Mouse (Mus musculus): ENCODE measurements around the gene Trp53rkb. TPM values are rescaled to one million over a fixed set of nuclear protein-coding genes. Genes with fewer than 3 reads are reported as not detected.
"Not testable (repeated sequence)": the region's sequence is repeated elsewhere in the genome, so short reads cannot be mapped to it uniquely, and the experiment has no call there.

Gene Trp53rkb
- total and polyA plus RNA-seq, 3 experiments = 7.0 to 9.1 (median 7.1) TPM

DNA sequence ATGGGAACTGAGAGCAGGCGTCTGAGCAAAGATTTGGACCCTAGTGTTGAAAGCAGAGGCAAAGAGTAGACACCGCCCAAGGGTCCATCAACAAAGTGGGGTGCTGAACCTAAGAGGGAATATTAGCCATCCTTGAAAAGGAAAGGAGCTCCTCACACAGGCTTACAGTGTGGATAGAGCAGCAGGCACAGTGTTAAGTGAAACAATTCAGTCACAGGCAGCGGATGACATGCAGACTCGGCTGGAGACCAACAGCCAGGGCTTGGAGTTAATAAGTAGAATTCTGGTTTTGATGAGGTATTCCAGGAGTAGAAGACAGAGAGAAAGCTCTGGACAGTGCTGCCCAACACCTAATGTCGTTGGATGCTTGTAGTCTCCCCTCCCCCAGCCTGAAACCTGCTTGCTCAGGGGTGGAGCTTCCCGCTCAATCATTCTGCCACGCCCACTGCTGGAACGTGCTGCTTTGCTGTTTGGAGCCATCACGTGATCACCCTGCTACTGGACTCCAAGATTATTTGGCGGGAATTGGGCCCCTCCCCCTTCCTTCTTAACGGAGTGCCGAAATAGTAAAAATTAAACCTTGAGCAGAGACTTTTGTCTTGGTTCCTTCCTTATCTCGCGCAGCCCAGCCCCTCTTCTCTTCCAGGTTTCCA, 45.9 kb upstream of the Trp53rkb start:
- in situ Hi-C loops (cut with MboI; ENCODE audit: low pct_ligation_motif_present, low pct_unique_long_range_greater_than_20kb, low sequenced_read_pairs); H3K27me3 ChIP-seq (replicated peaks); H3K4me3 ChIP-seq (replicated peaks in 1 of 3; ENCODE audit: low read depth in 2 of 3, low read length in 2 of 3, poor library complexity in 1 of 3); H3K9me3 ChIP-seq (replicated peaks; ENCODE audit: low read length); H3K36me3 ChIP-seq (replicated peaks in 1 of 2; ENCODE audit: control insufficient read depth in 1 of 2, insufficient read depth in 1 of 2, low read length in 1 of 2); H3K79me2 ChIP-seq (replicated peaks; ENCODE audit: control insufficient read depth, extremely low read depth, insufficient read depth, poor library complexity, severe bottlenecking); dilution Hi-C loops (cut with MboI; ENCODE audit: extremely low pct_ligation_motif_present, extremely low pct_unique_long_range_greater_than_20kb, low sequenced_read_pairs); H3K9ac ChIP-seq (ENCODE audit: insufficient read depth, low read depth); DNase-seq (ENCODE audit: extremely low read depth): not testable (repeated sequence)
- peak overlapping the region; percentile 24; the same call in 1 of the 2 replicates for H3K4me2 ChIP-seq (ENCODE audit: insufficient read depth, low read depth, poor library complexity, severe bottlenecking)
- peak; percentile 54; the same call in 1 of the 2 replicates for TF ChIP-seq CHD2 (IDR thresholded peaks at IDR 0.05; ENCODE audit: low read length)
- TF ChIP-seq USF1 (IDR thresholded peaks at IDR 0.05; ENCODE audit: low read depth, low read length) = peak; percentile 46
- peak; percentile 55; the same call in 1 of the 2 replicates for TF ChIP-seq BHLHE40 (IDR thresholded peaks at IDR 0.05; ENCODE audit: low read depth, low read length)
- H3K27ac ChIP-seq (ENCODE audit: insufficient read depth, low read depth) = peak overlapping the region; percentile 7
- peaks cover 25 to 74% of the 10 kb centered on the region in 2 experiments for H3K4me1 ChIP-seq (ENCODE audit: control insufficient read depth in 1 of 2, insufficient read depth in 2 of 2)

DNA sequence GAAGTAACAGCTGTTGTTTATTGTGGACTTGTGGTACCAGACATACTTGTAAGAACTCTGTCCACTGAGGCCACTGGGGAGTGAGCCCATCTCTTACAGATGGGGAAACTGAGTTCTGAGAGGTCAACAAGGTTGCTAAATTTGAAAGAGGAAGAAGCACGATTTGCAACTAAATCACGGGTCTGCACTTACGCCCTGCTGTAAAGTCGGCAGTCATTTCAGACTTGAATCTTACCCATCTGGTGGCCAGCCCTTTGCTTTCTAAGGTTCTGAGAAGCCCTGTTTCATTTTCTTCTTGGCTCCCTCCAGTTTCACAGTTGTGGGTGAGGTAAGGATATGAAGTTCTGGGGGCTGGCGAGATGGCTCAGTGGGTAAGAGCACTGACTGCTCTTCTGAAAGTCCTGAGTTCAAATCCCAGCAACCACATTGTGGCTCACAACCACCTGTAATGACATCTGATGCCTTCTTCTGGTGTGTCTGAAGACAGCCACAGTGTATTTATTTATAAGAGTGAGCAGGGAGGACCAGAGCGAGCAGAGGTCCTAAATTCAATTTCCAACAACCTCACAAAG, 41.6 kb upstream of the Trp53rkb start:
- Histone ChIP-seq H3K4me2 (ENCODE audit: insufficient read depth, low read depth, poor library complexity, severe bottlenecking) (no peak overlapping the region), H3K9ac (ENCODE audit: insufficient read depth, low read depth) (no peak overlapping the region), H3K4me3 (replicated peaks in 1 of 3; ENCODE audit: low read depth in 2 of 3, low read length in 2 of 3, poor library complexity in 1 of 3) (no peak overlapping the region), H3K27ac (ENCODE audit: insufficient read depth, low read depth) (no peak overlapping the region), H3K36me3 (replicated peaks in 1 of 2; ENCODE audit: control insufficient read depth in 1 of 2, insufficient read depth in 1 of 2, low read length in 1 of 2) (no peaks in the 10 kb centered on the region), H3K4me1 (ENCODE audit: control insufficient read depth in 1 of 2, insufficient read depth in 2 of 2) (peaks cover 8 to 43% of the 10 kb centered on the region in 2 experiments), H3K9me3 (replicated peaks; ENCODE audit: low read length) (no peaks in the 10 kb centered on the region), H3K79me2 (replicated peaks; ENCODE audit: control insufficient read depth, extremely low read depth, insufficient read depth, poor library complexity, severe bottlenecking) (no peaks in the 10 kb centered on the region), H3K27me3 (replicated peaks) (no peaks in the 10 kb centered on the region)
- no peak for TF ChIP-seq ZNF384 (IDR thresholded peaks at IDR 0.05; ENCODE audit: low read depth, low read length)
- no peak for TF ChIP-seq POLR2A (IDR thresholded peaks at IDR 0.05; ENCODE audit: low read depth, low read length)
- TF ChIP-seq TBP (conservative IDR thresholded peaks at IDR 0.05; ENCODE audit: low read depth, low read length) = peak; percentile 97
- TF ChIP-seq TCF12 (IDR thresholded peaks at IDR 0.05; ENCODE audit: low read depth, low read length) = 0 out of 2 replicates have a peak, but pooled peaks have one; percentile 20
- no peak for TF ChIP-seq E2F4 (IDR thresholded peaks at IDR 0.05; ENCODE audit: insufficient replicate concordance, low read depth, low read length)
- peak; percentile 73 for TF ChIP-seq ELF1 (IDR thresholded peaks at IDR 0.05; ENCODE audit: low read depth, low read length)
- peak; percentile 10; the same call in 1 of the 2 replicates for TF ChIP-seq ETS1 (conservative IDR thresholded peaks at IDR 0.05; ENCODE audit: low read depth, low read length)
- peak; percentile 48; the same call in 1 of the 2 replicates for TF ChIP-seq EP300 (IDR thresholded peaks at IDR 0.05; ENCODE audit: low read length)
- no peak for TF ChIP-seq JUND (conservative IDR thresholded peaks at IDR 0.05; ENCODE audit: low read depth, low read length)
- no peak for TF ChIP-seq USF1 (IDR thresholded peaks at IDR 0.05; ENCODE audit: low read depth, low read length)
- TF ChIP-seq MAFK (IDR thresholded peaks at IDR 0.05; ENCODE audit: insufficient replicate concordance, low read length) = peak; percentile 54; the same call in 1 of the 2 replicates
- TF ChIP-seq BHLHE40 (IDR thresholded peaks at IDR 0.05; ENCODE audit: low read depth, low read length) = peak; percentile 69
- TF ChIP-seq IRF4 (IDR thresholded peaks at IDR 0.05; ENCODE audit: low read depth, low read length) = peak; percentile 65; the same call in 1 of the 2 replicates
- TF ChIP-seq MEF2A (IDR thresholded peaks at IDR 0.05; ENCODE audit: borderline replicate concordance, low read depth, low read length) = no peak
- 0 out of 2 replicates have a peak, but pooled peaks have one; percentile 17 for TF ChIP-seq MYC (IDR thresholded peaks at IDR 0.05; ENCODE audit: low read depth, low read length)
- dilution Hi-C loops (cut with MboI; ENCODE audit: extremely low pct_ligation_motif_present, extremely low pct_unique_long_range_greater_than_20kb, low sequenced_read_pairs) (no loop called here), in situ Hi-C loops (cut with MboI; ENCODE audit: low pct_ligation_motif_present, low pct_unique_long_range_greater_than_20kb, low sequenced_read_pairs) (no loop called here)
- no peak for DNase-seq (ENCODE audit: extremely low read depth)

Measured in CH12.LX (cell line).